In genomic region chr17:67651506-67651905, GRCm38 (mm10) we compare ENCODE assay signal across 9 mouse cellular contexts. TPM values are rescaled to one million over a fixed set of nuclear protein-coding genes. Genes with fewer than 3 reads are reported as not detected.
A peak's percentile ranks its signal among the peaks of the same experiment; 100 is the strongest.
DNase-seq lines count a peak whose midpoint lies in the region; ATAC-seq lines count a peak whose summit lies in the region.
"Had no signal": no experiment of that assay in that cellular context is flagged by ENCODE, and none has a peak within 500 bp of the region (broad histone marks: within the 10 kb centered on the region; RNA-seq: fewer than 3 reads in every experiment).

No protein-coding gene starts in this region.

- no peak overlapping the region for H3K4me3 ChIP-seq in midbrain, embryonic 10.5 days
- no peak overlapping the region for H3K4me3 ChIP-seq in midbrain, embryonic 15.5 days
- no peak overlapping the region for H3K4me3 ChIP-seq in neural tube, embryonic 12.5 days
- H3K4me3 ChIP-seq: megakaryocyte, embryonic 14.5 days had no signal

- H3K9me3 ChIP-seq in midbrain, embryonic 10.5 days (replicated peaks), result no peaks in the 10 kb centered on the region
- no peaks in the 10 kb centered on the region for H3K9me3 ChIP-seq in midbrain, embryonic 15.5 days
- H3K9me3 ChIP-seq in neural tube, embryonic 12.5 days, result no peaks in the 10 kb centered on the region

- no peaks in the 10 kb centered on the region for H3K4me1 ChIP-seq in midbrain, embryonic 10.5 days
- H3K4me1 ChIP-seq in midbrain, embryonic 15.5 days, result no peaks in the 10 kb centered on the region
- H3K4me1 ChIP-seq in neural tube, embryonic 12.5 days, result no peaks in the 10 kb centered on the region
- H3K4me1 ChIP-seq: megakaryocyte, embryonic 14.5 days had no signal

- no peak overlapping the region for H3K9ac ChIP-seq in midbrain, embryonic 15.5 days
- H3K9ac ChIP-seq in neural tube, embryonic 12.5 days, result no peak overlapping the region

- 24% methylated on average over 4 of the region's 4 CpGs for WGBS in midbrain, embryonic 10.5 days
- 9% methylated on average over 4 of the region's 4 CpGs for WGBS in midbrain, embryonic 15.5 days
- WGBS in neural tube, embryonic 12.5 days, result 15% methylated on average over 4 of the region's 4 CpGs

- no peak for ATAC-seq in midbrain, embryonic 15.5 days (replicated peaks)
- peak; percentile 76 to 82 for ATAC-seq in hematopoietic stem cell, adult 5-6 weeks (replicated peaks in 1 of 2; ENCODE audit: insufficient read depth in 1 of 2, low FRiP score in 2 of 2, low TSS enrichment in 1 of 2, low read depth in 1 of 2, poor library complexity in 2 of 2, severe bottlenecking in 2 of 2)
- peak; percentile 68; the same call in 1 of the 2 replicates for ATAC-seq in neural tube, embryonic 12.5 days (ENCODE audit: low FRiP score, low read depth)

- 0 out of 2 replicates have a peak, but pooled peaks cover 4% of the 10 kb centered on the region for H3K27me3 ChIP-seq in midbrain, embryonic 10.5 days (ENCODE audit: low read depth, poor library complexity, severe bottlenecking)
- no peaks in the 10 kb centered on the region for H3K27me3 ChIP-seq in midbrain, embryonic 15.5 days (replicated peaks)
- no peaks in the 10 kb centered on the region; the same call in 1 of the 2 replicates for H3K27me3 ChIP-seq in neural tube, embryonic 12.5 days (replicated peaks)
- H3K27me3 ChIP-seq: megakaryocyte, embryonic 14.5 days had no signal

- H3K4me2 ChIP-seq in midbrain, embryonic 15.5 days, result no peak overlapping the region
- H3K4me2 ChIP-seq in neural tube, embryonic 12.5 days (replicated peaks), result no peak overlapping the region

- peak; percentile 41 for DNase-seq in midbrain, embryonic 10.5 days (ENCODE audit: low spot score)
- peak; percentile 72 for DNase-seq in ZHBTc4 (ENCODE audit: low read depth, low spot score)
- peak; percentile 84 for DNase-seq in embryo, embryonic 11 days
- DNase-seq in left cerebral cortex, adult 18-20 months (ENCODE audit: low spot score in 2 of 2), result peak; percentile 37 to 59
- no peak for DNase-seq in spleen, adult 12 weeks (ENCODE audit: low spot score)

- no peaks in the 10 kb centered on the region for H3K36me3 ChIP-seq in midbrain, embryonic 10.5 days
- H3K36me3 ChIP-seq in midbrain, embryonic 15.5 days (replicated peaks), result no peaks in the 10 kb centered on the region
- no peaks in the 10 kb centered on the region for H3K36me3 ChIP-seq in neural tube, embryonic 12.5 days

- no peak overlapping the region for H3K27ac ChIP-seq in midbrain, embryonic 10.5 days (replicated peaks)
- no peak overlapping the region for H3K27ac ChIP-seq in midbrain, embryonic 15.5 days
- H3K27ac ChIP-seq in neural tube, embryonic 12.5 days, result no peak overlapping the region

RNA-seq across cellular contexts. Expression of gene Lrrc30, which starts 19.0 kb away (rescaled TPM):
- polyA plus RNA-seq in midbrain, embryonic 10.5 days (2016; fragmentation: Nextera tagmentation; extraction: Ambion mirVana), result not detected in 2 replicates
- polyA plus RNA-seq in midbrain, embryonic 15.5 days (2015; fragmentation: Nextera tagmentation; extraction: Ambion mirVana), result not detected in 2 replicates
- not detected in 2 replicates for total RNA-seq in hematopoietic stem cell, adult 5-6 weeks (2017)
- not detected for total RNA-seq in left cerebral cortex, adult 18-20 months (2021)
- not detected in 2 replicates for polyA plus RNA-seq in neural tube, embryonic 12.5 days (2016; fragmentation: Nextera tagmentation; extraction: Ambion mirVana)

RNA-seq across cellular contexts. Expression of gene Lama1, which starts 45.6 kb away (rescaled TPM):
- 24.1 and 31.2 TPM in 2 replicates for polyA plus RNA-seq in midbrain, embryonic 10.5 days (2016; fragmentation: Nextera tagmentation; extraction: Ambion mirVana)
- polyA plus RNA-seq in midbrain, embryonic 15.5 days (2015; fragmentation: Nextera tagmentation; extraction: Ambion mirVana), result 6.5 and 8.6 TPM in 2 replicates
- total RNA-seq in hematopoietic stem cell, adult 5-6 weeks (2017), result under 0.01 TPM in 1 of 2 replicates, not detected in the other
- total RNA-seq in left cerebral cortex, adult 18-20 months (2021), result 1 to 10 TPM; 3.8 to 6.0 TPM
- polyA plus RNA-seq in neural tube, embryonic 12.5 days (2016; fragmentation: Nextera tagmentation; extraction: Ambion mirVana), result 21.8 and 24.8 TPM in 2 replicates
